Mouse (Mus musculus) thymus, adult 18-20 months (tissue): ENCODE measurements around the gene Clstn2.

Experiments
- DNase-seq, 2 experiments: peaks; one replicate each; pipeline ENCODE4 v3.0.0; 2022; ENCODE audit warnings: mixed read lengths in 2 of 2

Clstn2 gene

DNA sequence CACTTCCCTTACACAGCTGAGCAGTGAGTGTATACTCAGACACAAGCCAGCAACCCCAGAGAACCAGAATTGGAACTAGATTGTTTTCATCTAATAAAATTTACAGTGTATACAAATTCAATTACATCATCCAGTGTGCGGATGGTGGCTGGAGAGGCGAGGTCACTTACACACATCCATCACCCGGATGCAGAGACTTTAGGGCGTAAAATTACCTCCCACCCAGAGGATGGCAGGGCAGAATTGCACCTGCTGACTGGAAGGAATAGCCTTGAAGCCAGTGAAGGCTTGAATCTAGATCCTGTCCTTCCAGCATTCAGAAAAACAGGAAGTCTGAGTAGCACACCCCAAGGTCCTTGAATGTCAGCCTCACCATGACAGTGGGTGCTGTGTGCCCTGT is 113.7 kb downstream of the Clstn2 start:
- no peak for DNase-seq

DNA sequence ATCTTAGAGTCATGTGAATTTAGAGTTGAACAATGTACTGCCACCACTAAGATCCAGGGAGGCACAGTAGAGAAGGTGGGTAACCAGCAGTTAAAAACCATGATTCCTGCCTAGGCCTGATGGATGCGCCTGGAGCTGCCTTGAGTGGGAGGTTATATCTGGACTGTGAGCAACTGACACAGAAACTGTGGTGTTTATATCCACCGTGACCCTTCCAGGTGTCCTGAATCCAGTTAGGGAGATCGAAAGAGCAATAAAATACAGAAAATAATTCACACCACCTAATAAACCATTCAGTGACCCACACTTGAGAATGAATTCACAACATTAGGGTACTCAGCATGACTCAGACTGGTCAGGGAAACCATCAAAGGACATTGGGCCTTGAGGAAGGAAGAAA is 141.6 kb downstream of the Clstn2 start:
- DNase-seq, result no peak

DNA sequence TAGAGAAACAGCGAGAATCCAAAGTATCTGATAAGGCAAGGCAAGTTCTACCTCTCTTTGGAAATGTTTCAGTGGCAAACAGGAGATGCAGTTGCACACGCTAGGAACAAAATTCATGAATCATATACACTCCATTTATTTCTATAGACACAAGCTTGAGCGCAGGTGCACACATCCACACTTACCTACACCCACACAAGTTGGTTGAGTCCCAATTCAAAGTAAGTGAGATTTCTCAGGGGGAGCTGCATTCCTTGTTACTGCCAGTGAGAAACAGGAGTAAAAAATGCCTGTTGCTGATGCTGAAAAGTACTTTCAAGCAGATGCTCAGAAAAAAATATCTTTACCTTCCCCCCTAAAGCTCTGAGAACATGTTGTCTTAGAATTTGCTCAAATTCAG is 149.6 kb downstream of the Clstn2 start:
- DNase-seq, result no peak

DNA sequence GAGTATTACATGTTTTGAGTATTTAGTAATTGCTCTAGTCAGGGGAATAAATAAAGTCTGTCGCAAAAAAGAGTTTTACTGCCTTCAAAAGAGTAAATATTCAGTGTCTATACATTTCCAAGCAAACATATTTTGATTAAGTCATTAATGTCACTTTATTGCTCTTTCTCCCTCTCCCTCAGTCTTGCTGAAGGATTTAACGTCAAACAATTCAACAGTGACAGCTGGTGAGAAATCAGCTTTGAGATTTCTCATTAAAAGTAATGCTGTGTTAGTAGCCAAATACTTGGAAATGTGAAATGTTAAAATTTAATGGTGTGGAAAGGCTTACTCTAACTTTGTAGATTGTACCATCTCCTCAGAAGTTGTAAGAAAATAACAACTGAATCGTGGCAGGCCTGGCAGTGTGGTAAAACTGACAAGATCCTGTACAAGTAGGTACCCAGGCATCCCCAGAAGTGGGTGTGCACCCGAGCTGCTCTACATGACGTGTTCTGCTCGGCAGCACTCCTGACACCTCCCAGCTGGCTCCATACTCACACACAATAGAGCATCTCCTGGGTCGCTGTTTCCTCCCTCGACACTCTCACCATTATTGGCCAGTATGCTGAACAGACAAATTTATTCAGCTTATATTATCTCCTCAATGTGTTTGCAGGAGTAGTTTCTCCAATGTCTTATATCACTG is 165.8 kb downstream of the Clstn2 start:
- no peak for DNase-seq

DNA sequence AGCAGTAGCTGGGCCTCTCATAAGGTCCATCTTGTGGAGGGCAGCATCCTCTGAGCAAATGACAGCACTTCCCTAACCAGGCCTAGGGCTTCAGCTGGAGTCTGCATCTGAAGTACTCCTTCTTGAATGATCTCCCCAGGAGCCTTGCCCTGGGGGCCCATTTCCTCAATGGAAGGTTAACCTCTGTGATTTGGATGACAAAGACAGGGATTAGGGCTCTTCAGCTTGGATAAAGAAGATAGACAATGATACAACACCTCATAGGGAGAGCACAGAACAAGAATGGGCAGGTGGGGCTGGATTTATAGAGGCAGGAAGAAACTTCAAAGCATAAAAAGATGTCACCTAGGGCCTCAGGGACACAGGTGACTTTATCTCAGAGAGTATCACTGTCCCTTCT is 180.1 kb downstream of the Clstn2 start:
- no peak for DNase-seq

DNA sequence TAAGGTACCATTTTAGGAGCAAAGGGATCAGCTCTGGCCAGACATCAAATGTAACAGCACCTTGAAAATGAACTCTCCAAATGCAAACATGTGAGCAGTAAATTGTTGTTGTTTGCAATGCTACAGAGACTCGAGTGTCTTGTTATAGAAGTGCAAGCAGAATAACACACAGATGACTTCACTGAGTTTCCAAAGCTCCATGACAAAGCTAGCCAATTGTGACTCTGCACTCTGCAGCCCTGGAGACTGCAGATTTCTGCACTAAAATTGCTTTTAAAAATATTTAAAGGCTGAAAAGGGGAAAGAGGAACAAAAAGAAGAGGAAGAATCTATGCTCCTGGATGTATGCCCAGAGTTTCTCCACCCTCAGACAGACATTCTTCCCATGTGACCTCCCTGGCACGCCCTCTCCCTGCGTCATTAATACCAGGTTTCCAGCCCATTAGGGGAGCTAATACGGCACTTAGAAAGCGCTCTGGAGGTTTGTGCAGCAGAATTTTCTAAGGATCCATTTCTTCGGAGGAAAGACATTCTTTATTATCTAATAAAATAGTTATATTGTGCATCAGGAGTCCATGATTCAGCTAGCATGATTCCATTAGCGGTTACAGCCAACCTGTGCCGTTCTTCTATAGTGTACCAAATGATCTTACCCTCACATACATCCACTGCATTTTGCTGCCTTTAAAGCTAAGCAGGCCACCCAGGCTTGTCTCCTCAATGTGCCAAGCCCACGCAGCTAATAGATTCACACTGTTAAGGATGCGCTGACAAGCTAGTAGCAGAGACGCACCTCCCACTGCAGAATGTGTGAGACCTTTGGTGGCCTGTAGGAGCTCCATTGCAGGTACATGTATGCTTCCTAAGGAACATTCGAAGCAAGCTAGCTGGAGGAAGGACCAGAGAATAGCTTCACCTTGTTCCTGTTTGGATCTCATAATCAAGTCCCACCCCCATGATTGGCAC is 184.8 kb downstream of the Clstn2 start:
- no peak for DNase-seq

DNA sequence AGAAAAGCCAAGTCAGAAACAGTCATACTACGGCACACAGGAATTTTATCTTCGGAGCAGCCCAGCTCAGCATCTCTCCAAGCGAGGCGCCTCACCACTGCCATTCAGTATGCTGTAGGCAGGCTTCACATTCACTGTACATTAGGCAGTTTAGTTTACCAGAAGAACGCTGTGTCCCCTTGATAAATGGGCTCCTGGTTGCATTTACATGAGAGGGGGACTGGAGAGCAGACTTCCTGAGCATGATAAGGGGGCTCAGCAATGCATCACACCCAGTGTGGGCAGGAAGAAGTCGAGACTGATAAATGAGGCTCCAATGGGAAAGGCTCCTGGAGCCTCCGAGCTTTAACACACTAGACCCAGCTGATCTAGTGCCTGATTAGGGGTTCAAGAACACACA is 190.9 kb downstream of the Clstn2 start:
- DNase-seq, result no peak

DNA sequence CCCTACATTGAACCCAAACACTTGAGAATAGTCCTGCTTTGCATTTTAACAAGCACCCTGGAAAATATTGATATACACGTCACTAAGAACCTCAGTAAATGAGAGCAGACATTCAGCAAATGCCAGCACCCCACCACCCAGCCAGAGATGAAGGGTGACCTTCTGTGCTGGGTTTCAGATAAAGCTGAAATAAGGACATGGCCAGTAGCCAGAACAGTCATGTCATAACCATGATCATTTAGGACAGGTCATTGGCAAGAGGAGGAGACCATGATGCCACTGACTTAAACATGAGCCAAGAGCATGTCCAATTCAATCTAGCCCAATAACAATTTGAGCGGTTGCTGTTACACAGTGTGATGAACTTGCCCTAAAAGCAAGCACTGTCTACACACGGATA is 201.8 kb downstream of the Clstn2 start:
- no peak for DNase-seq

DNA sequence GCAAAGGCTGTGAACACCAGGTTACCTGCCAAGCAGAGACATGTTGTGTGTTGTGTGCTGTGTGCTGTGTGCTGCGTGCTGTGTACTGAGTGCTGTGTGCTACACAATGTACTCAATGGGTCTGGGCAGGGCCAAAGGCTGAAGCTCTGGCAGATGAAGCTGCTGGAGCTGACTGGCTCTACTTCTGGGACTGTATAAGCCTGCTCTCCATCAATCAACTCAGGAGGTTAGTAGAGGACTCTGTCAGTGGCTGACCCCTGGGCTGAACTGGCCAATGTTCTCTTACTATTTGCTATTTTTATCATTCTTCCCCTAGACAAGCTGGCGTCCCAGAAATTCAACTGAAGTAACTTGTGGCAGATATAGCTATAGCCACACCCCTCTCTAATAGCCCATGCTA is 203.1 kb downstream of the Clstn2 start:
- DNase-seq, result no peak

DNA sequence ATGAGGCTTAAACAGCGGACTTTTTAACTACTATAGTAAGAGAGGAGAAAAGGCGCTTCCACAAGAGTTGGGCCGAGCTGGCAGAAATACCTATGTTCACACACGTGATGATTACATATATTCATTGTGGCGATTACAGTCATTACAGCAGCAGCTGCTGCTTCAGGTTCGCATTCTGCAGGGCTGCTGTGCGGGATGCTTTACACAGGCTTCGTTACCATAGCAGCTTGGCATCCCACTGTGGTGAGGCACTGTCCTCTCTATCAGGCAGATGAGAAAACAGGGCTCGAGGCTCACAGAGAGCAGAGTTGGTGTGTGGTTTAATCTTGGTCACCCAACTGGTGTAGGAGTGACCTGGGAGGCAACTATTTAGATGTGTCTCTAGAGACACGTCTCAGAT is 205.3 kb downstream of the Clstn2 start:
- DNase-seq, result no peak

DNA sequence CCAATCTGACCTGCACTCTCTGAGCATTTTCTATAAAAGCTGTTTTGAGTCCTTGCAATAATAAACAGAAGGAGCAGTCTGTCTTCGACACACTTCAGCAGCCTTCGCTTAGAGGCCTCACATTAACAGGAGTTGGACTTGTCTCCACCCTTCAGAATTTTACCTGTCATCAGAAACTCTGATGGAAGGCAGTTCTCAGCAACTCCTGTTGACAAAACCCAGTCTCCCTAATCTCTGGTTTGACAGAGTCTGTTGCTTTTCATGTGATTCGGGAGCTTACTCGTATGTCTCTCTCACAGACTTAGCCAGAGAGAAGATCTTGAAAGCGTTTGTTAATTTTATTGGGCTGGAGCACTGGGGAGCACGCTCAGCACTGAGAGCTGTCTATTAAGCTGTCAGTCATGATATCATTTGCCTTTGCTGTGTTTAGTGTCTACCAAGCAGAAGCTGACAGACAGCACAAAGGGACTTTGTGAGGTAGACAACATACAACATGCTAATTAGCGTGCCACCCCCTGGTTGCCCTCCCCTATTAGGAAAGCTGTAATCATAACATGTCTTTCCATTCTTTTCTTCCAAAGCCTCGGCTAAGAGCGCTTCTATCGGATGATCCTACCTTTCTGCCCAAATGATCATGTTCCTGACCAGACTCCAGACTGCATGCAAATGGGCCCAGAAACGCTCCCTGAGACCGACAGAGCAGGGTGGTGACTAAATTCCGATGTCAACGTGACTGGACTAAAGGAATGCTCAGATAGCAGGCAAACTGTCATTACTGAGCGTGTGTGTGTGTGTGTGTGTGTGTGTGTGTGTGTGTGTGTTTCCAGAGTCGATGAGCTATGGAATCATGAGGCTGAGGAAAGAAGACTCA is 206.7 kb downstream of the Clstn2 start:
- DNase-seq, result no peak

DNA sequence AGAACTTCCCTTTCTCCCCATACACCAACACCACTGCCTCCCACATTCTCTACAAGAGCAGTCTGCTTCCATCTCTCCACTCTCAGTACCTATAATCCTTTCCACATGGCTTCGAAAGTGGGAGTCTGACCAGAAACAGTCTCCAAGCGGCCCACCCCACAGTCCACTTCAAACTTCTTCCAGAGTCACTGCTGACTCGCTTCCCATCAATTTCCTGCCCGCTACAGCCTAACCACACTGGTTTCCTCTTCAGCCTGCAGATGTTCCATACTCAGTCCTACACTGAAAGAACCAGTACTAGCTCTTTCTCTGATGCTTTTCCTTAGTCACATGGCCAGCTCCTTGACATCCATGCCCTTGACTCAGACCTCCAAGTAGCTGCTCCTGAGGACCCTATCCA is 215.9 kb downstream of the Clstn2 start:
- DNase-seq, result no peak

DNA sequence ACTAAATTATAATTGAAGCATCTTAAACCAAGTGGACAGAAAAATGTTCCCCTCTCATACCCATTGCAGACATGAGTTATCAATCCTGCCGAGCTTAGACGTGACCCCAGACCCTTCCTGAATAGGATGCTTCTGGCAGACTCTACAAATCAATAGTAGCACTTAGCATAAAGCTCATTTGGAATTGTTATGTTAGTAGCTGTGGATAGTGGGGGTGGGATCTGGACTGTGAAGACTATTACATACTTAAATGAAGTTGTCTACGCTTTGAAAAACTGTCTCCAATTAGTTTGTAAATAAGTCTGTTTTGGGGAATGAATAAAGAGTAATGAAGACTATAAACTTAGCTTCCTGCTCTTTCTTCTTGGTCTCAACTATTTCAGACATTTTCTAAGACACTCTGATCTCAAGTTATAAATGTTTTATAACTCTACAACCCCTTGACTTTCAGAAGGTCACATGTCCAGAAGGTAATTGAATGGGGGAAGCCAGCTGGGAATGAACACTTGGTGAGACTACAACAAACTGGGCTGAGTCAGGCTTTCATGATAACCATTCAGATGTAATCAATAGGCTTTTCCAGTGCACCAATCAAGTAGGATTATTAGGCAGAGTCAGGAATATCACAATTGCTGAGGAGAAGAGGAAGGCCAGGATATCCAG is 216.7 kb downstream of the Clstn2 start:
- no peak for DNase-seq

DNA sequence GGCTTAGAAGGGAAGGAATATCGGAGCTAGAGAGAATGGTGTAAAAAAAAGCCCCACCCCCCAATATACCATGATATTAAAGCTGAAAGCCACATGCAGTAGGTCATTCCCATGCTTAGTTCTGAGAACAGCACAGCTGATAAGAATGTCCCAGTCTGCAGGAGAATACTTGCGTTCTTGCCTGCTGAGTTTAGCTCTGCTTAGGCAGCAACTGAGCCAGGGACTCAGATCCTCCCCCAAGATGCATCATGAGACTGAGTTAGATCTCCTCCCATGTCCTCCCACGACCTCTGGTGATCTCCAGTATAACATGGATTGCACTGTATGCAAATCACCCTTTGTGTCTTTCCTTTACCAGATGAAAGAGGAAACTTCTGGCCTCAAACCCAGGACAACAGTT is 219.8 kb downstream of the Clstn2 start:
- no peak for DNase-seq

DNA sequence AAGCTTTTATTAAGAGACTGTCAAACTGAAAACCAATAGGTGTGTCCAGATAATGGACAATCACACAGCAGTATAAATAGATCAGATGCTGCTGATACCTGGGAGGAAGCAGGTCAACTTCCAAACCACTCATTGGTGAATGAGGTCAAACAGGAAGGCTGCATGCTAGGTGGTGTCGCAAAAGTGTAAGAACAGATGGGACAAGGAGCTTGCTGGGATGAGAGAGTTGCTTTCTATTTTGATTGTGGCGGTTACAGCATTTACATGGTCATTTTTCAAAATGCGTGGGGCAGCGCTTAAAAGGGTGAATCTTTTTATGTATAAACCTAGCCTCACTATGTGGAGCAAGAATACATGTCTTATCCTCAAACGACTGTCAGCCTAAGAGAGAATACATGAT is 225.9 kb downstream of the Clstn2 start:
- DNase-seq, result no peak

DNA sequence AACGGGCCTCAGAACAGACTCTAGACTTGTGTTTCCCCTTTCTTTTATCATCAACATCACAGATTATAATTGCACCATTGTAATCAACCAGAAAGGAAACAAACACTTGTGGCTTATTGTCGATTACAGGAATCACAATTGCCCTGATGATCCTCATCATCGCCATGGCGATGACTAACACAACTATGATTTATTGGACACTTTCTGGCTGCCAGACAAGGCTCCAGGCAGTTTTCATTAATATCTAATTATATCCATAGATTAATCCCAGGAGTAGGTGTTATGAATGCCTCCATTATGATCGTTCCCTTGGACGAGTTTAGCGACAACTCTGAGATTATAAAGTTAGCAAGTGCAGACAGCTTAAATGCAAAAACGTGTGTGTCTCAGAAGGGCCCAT is 239.3 kb downstream of the Clstn2 start:
- no peak for DNase-seq

DNA sequence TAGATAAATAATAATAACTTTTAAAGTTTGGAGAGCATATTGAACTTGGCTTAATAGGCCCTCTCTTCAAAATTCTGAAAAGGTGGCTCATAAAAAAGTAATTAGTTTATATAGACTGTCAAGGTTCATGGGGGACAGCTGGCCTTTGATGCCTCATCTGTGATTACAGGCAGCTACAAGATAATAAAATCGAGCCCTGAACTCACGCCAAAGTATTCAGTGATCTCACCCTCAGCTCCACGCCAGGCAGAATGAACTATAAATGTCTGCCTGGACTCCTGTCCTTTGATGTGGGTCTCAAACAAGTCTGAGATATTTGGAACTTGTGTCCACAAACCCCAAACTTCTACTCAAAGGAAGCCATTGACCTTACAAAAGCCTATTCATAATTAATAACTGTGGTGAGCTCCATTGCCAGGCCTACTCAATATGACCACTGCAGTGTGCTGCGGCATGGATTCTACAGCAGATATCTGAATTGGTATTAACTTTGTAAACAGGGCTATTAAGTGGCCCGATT is 244.8 kb downstream of the Clstn2 start:
- DNase-seq, result no peak

DNA sequence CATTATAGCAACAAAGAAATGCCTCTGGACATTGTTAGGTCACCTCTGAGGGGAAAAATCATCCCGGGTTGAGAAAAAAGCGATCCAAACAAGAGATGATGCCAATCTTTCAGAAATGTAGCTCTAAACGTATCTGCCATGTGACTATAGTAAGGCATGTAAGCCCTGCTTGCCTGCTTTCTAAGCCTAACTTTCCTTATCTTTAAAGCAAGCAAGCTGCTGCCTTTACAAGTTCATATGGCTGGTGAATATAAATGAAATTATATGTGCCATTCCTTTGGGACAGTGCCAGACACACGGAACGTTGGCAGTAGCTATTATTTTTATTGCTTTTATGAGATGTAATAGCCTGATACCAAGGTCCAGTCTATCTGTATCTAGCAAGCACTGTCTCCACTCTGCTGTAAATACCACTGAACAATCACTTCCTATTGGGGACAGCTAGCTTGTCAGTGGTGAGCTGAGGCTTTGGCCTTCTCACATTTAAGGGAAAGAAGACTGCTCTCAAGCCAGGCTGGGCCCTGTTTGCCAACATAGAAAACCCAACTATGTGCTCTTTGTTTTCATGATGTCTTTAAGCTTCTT is 252.9 kb downstream of the Clstn2 start:
- no peak for DNase-seq

DNA sequence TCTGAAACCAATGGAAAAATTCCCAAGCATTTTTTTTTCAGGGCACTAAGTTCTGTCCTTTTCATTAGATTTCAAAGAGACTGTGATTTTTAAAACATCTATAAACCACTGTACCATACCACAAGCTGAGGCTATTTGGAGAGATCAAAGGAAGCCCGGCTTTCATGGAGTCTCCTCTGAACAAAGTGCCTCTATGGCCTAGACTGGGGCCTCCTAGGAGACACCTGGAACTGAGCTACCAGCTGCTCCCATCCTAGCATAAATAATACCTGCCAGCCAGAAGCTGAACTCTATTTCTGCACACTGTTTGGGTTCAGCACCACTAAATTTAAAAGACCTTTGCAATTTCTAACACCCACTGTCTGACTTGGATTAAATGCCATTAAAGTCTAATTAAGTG is 257.2 kb downstream of the Clstn2 start:
- no peak for DNase-seq

DNA sequence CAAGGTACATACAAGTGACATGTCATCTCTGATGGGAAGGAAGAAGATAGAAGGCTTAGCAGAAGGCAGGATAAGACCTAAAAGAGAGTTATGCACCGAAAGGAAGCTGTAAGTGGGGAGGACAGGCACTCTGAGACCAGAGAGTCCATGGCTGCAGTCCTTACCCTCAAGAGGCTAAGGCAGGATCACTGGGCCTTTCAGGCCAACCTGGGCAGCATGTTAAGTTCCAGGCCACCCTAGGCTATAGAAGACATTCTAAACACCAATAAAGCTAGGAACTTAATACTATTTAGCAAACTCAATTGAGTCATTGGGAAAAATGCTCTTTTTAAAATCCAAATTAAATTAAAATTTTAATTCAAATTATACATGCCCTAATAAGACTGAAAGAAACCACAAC is 258.0 kb downstream of the Clstn2 start:
- DNase-seq, result no peak

DNA sequence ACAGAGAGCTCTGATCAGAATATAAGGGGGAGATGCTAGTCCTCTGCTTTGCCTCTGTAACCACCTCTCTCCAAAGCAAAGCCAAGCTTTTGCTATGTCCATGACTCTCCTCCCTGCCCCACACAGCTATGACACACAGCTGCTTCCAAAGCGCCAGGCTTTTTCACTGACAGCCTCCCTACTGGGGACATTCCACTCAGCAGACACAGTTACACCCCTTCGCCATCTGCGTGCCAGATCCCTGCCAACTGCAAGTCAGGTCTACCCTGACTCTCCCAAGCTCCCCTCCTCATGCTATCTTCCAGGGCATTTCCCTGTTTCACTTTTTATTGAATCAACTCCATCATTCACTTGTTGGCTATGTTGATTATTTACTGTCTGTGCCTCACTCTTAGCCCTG is 259.1 kb downstream of the Clstn2 start:
- DNase-seq, result no peak

DNA sequence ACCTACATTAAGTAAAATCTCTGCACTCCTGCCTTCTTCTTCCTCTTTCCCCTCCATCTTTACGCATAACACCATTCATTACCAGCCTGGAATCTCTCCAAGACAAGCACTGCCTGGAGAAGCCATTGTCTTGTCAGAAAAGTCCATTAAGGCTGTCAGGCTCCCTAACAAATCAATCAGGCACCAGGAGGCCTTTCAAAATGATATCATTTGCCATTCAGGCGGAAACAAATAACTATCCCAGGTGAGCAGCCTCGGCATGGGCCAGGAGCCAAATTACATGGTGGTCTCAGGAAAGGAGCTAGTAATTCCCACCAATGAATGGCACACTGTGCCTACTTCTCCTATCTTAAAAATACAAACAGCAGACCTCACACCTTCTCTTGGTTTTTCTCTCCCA is 260.6 kb downstream of the Clstn2 start:
- DNase-seq, result no peak
